Mouse (Mus musculus): Measurements from ENCODE around the gene Rptor. TPM values are rescaled to one million over a fixed set of nuclear protein-coding genes. Genes with fewer than 3 reads are reported as not detected.

Gene Rptor
- polyA plus RNA-seq, 1 experiment: 35.2 TPM

- peaks cover 14% of the 10 kb centered on the region for H3K4me1 ChIP-seq (ENCODE audit: control insufficient read depth, insufficient read depth, low read length)
- no peak overlapping the region for H3K4me3 ChIP-seq (ENCODE audit: insufficient read depth, low read length)
- TF ChIP-seq POLR2A (IDR thresholded peaks at IDR 0.05; ENCODE audit: extremely low read depth, insufficient read depth, low read length): no peak
- TF ChIP-seq CTCF (IDR thresholded peaks at IDR 0.05; ENCODE audit: extremely low read depth, insufficient read depth, low read length): no peak
- H3K27ac ChIP-seq (ENCODE audit: insufficient read depth, low read length): no peak overlapping the region
These were observed 132.4 kb downstream of the Rptor start for GRCm38 (mm10) chr11:119735152-119735551.

- Histone ChIP-seq H3K4me1 (ENCODE audit: control insufficient read depth, insufficient read depth, low read length) (peaks cover 11% of the 10 kb centered on the region), H3K27ac (ENCODE audit: insufficient read depth, low read length) (no peak overlapping the region), H3K4me3 (ENCODE audit: insufficient read depth, low read length) (no peak overlapping the region)
- no peak for TF ChIP-seq CTCF (IDR thresholded peaks at IDR 0.05; ENCODE audit: extremely low read depth, insufficient read depth, low read length)
These were observed 136.5 kb downstream of the Rptor start for GRCm38 (mm10) chr11:119738990-119739846.

GRCm38 (mm10) chr11:119741401-119741800 is 138.7 kb downstream of the Rptor start:
- H3K4me3 ChIP-seq (ENCODE audit: insufficient read depth, low read length): no peak overlapping the region
- no peak overlapping the region for H3K27ac ChIP-seq (ENCODE audit: insufficient read depth, low read length)
- TF ChIP-seq POLR2A (IDR thresholded peaks at IDR 0.05; ENCODE audit: extremely low read depth, insufficient read depth, low read length) (no peak), CTCF (IDR thresholded peaks at IDR 0.05; ENCODE audit: extremely low read depth, insufficient read depth, low read length) (no peak)
- H3K4me1 ChIP-seq (ENCODE audit: control insufficient read depth, insufficient read depth, low read length): peaks cover 11% of the 10 kb centered on the region

GRCm38 (mm10) chr11:119744436-119744835 is 141.7 kb downstream of the Rptor start:
- Histone ChIP-seq H3K4me1 (ENCODE audit: control insufficient read depth, insufficient read depth, low read length) (peaks cover 8% of the 10 kb centered on the region), H3K4me3 (ENCODE audit: insufficient read depth, low read length) (no peak overlapping the region), H3K27ac (ENCODE audit: insufficient read depth, low read length) (no peak overlapping the region)
- no peak for TF ChIP-seq CTCF (IDR thresholded peaks at IDR 0.05; ENCODE audit: extremely low read depth, insufficient read depth, low read length)
- no peak for TF ChIP-seq POLR2A (IDR thresholded peaks at IDR 0.05; ENCODE audit: extremely low read depth, insufficient read depth, low read length)

GRCm38 (mm10) chr11:119745333-119745732 is 142.6 kb downstream of the Rptor start:
- Histone ChIP-seq H3K27ac (ENCODE audit: insufficient read depth, low read length) (no peak overlapping the region), H3K4me1 (ENCODE audit: control insufficient read depth, insufficient read depth, low read length) (0 out of 2 replicates have a peak, but pooled peaks cover 3% of the 10 kb centered on the region), H3K4me3 (ENCODE audit: insufficient read depth, low read length) (no peak overlapping the region)
- TF ChIP-seq POLR2A (IDR thresholded peaks at IDR 0.05; ENCODE audit: extremely low read depth, insufficient read depth, low read length) (no peak), CTCF (IDR thresholded peaks at IDR 0.05; ENCODE audit: extremely low read depth, insufficient read depth, low read length) (no peak)

GRCm38 (mm10) chr11:119754459-119754858 is 151.8 kb downstream of the Rptor start:
- Histone ChIP-seq H3K4me1 (ENCODE audit: control insufficient read depth, insufficient read depth, low read length) (no peaks in the 10 kb centered on the region; the same call in 1 of the 2 replicates), H3K27ac (ENCODE audit: insufficient read depth, low read length) (no peak overlapping the region), H3K4me3 (ENCODE audit: insufficient read depth, low read length) (no peak overlapping the region)
- TF ChIP-seq POLR2A (IDR thresholded peaks at IDR 0.05; ENCODE audit: extremely low read depth, insufficient read depth, low read length) (no peak), CTCF (IDR thresholded peaks at IDR 0.05; ENCODE audit: extremely low read depth, insufficient read depth, low read length) (no peak)

GRCm38 (mm10) chr11:119758214-119758613 is 155.5 kb downstream of the Rptor start:
- peaks cover 4% of the 10 kb centered on the region; the same call in 1 of the 2 replicates for H3K4me1 ChIP-seq (ENCODE audit: control insufficient read depth, insufficient read depth, low read length)
- H3K4me3 ChIP-seq (ENCODE audit: insufficient read depth, low read length): no peak overlapping the region
- no peak overlapping the region for H3K27ac ChIP-seq (ENCODE audit: insufficient read depth, low read length)
- TF ChIP-seq POLR2A (IDR thresholded peaks at IDR 0.05; ENCODE audit: extremely low read depth, insufficient read depth, low read length): no peak
- TF ChIP-seq CTCF (IDR thresholded peaks at IDR 0.05; ENCODE audit: extremely low read depth, insufficient read depth, low read length): no peak

GRCm38 (mm10) chr11:119758705-119759327 is 156.1 kb downstream of the Rptor start:
- H3K4me1 ChIP-seq (ENCODE audit: control insufficient read depth, insufficient read depth, low read length): peaks cover 4% of the 10 kb centered on the region; the same call in 1 of the 2 replicates
- no peak overlapping the region for H3K4me3 ChIP-seq (ENCODE audit: insufficient read depth, low read length)
- TF ChIP-seq POLR2A (IDR thresholded peaks at IDR 0.05; ENCODE audit: extremely low read depth, insufficient read depth, low read length) (no peak), CTCF (IDR thresholded peaks at IDR 0.05; ENCODE audit: extremely low read depth, insufficient read depth, low read length) (no peak)
- H3K27ac ChIP-seq (ENCODE audit: insufficient read depth, low read length): 0 out of 2 replicates have a peak overlapping the region, but pooled peaks have one; percentile 30

- Histone ChIP-seq H3K4me1 (ENCODE audit: control insufficient read depth, insufficient read depth, low read length) (peaks cover 6% of the 10 kb centered on the region; the same call in 1 of the 2 replicates), H3K4me3 (ENCODE audit: insufficient read depth, low read length) (no peak overlapping the region), H3K27ac (ENCODE audit: insufficient read depth, low read length) (no peak overlapping the region)
- TF ChIP-seq POLR2A (IDR thresholded peaks at IDR 0.05; ENCODE audit: extremely low read depth, insufficient read depth, low read length): no peak
- no peak for TF ChIP-seq CTCF (IDR thresholded peaks at IDR 0.05; ENCODE audit: extremely low read depth, insufficient read depth, low read length)
These were observed 160.2 kb downstream of the Rptor start for GRCm38 (mm10) chr11:119762911-119763310.
